Mouse (Mus musculus): ENCODE data around the gene Trim62. TPM values are rescaled to one million over a fixed set of nuclear protein-coding genes. Genes with fewer than 3 reads are reported as not detected.

Trim62 gene
- polyA plus RNA-seq, 2 experiments, result 9.2 TPM

GRCm38 (mm10) chr4:128902390-128902789, 19.0 kb downstream of the Trim62 start:
- Histone ChIP-seq H3K4me3 (replicated peaks; ENCODE audit: low read length) (no peak overlapping the region), H3K9ac (ENCODE audit: low read depth, low read length, severe bottlenecking) (no peak overlapping the region), H3K27ac (replicated peaks; ENCODE audit: low read depth, low read length) (no peak overlapping the region), H3K36me3 (ENCODE audit: control insufficient read depth, insufficient read depth, low read length) (peaks cover 28% of the 10 kb centered on the region), H3K27me3 (ENCODE audit: control insufficient read depth, insufficient read depth, low read length) (no peaks in the 10 kb centered on the region), H3K4me2 (replicated peaks; ENCODE audit: low read depth, low read length, severe bottlenecking) (no peak overlapping the region), H3K4me1 (ENCODE audit: control insufficient read depth, insufficient read depth, low read length) (peaks cover 43% of the 10 kb centered on the region), H3K9me3 (ENCODE audit: control insufficient read depth, low read length) (no peaks in the 10 kb centered on the region)
- 83% methylated on average over 8 of the region's 8 CpGs for WGBS
- no peak for TF ChIP-seq POLR2A (IDR thresholded peaks at IDR 0.05; ENCODE audit: borderline replicate concordance, extremely low read depth, insufficient read depth, insufficient read length)
- ATAC-seq (ENCODE audit: low FRiP score, low read depth) (no peak), DNase-seq (ENCODE audit: low spot score) (no peak)

GRCm38 (mm10) chr4:128904035-128904800, 20.8 kb downstream of the Trim62 start:
- Histone ChIP-seq H3K27me3 (ENCODE audit: control insufficient read depth, insufficient read depth, low read length) (no peaks in the 10 kb centered on the region), H3K9ac (ENCODE audit: low read depth, low read length, severe bottlenecking) (peak overlapping the region; percentile 34; the same call in 1 of the 2 replicates), H3K4me2 (replicated peaks; ENCODE audit: low read depth, low read length, severe bottlenecking) (no peak overlapping the region), H3K9me3 (ENCODE audit: control insufficient read depth, low read length) (no peaks in the 10 kb centered on the region), H3K4me1 (ENCODE audit: control insufficient read depth, insufficient read depth, low read length) (peaks cover 29% of the 10 kb centered on the region), H3K4me3 (replicated peaks; ENCODE audit: low read length) (no peak overlapping the region), H3K27ac (replicated peaks; ENCODE audit: low read depth, low read length) (peak overlapping the region; percentile 48; the same call in 1 of the 2 replicates), H3K36me3 (ENCODE audit: control insufficient read depth, insufficient read depth, low read length) (peaks cover 31% of the 10 kb centered on the region)
- no peak for TF ChIP-seq POLR2A (IDR thresholded peaks at IDR 0.05; ENCODE audit: borderline replicate concordance, extremely low read depth, insufficient read depth, insufficient read length)
- DNase-seq (ENCODE audit: low spot score), result no peak
- no peak for ATAC-seq (ENCODE audit: low FRiP score, low read depth)
- WGBS, result 21% methylated on average over 8 of the region's 8 CpGs

GRCm38 (mm10) chr4:128905251-128905650, 21.9 kb downstream of the Trim62 start:
- H3K4me3 ChIP-seq (replicated peaks; ENCODE audit: low read length), result no peak overlapping the region
- peaks cover 41% of the 10 kb centered on the region for H3K36me3 ChIP-seq (ENCODE audit: control insufficient read depth, insufficient read depth, low read length)
- no peak overlapping the region for H3K27ac ChIP-seq (replicated peaks; ENCODE audit: low read depth, low read length)
- ATAC-seq (ENCODE audit: low FRiP score, low read depth) (no peak), DNase-seq (ENCODE audit: low spot score) (no peak)
- TF ChIP-seq POLR2A (IDR thresholded peaks at IDR 0.05; ENCODE audit: borderline replicate concordance, extremely low read depth, insufficient read depth, insufficient read length), result no peak
- H3K4me2 ChIP-seq (replicated peaks; ENCODE audit: low read depth, low read length, severe bottlenecking), result no peak overlapping the region
- H3K9ac ChIP-seq (ENCODE audit: low read depth, low read length, severe bottlenecking), result no peak overlapping the region
- WGBS, result 23% methylated on average over 8 of the region's 8 CpGs
- H3K4me1 ChIP-seq (ENCODE audit: control insufficient read depth, insufficient read depth, low read length), result peaks cover 22% of the 10 kb centered on the region
- H3K9me3 ChIP-seq (ENCODE audit: control insufficient read depth, low read length), result no peaks in the 10 kb centered on the region
- no peaks in the 10 kb centered on the region for H3K27me3 ChIP-seq (ENCODE audit: control insufficient read depth, insufficient read depth, low read length)

GRCm38 (mm10) chr4:128906757-128907156, 23.4 kb downstream of the Trim62 start:
- H3K9me3 ChIP-seq (ENCODE audit: control insufficient read depth, low read length), result no peaks in the 10 kb centered on the region
- no peak for TF ChIP-seq POLR2A (IDR thresholded peaks at IDR 0.05; ENCODE audit: borderline replicate concordance, extremely low read depth, insufficient read depth, insufficient read length)
- H3K4me3 ChIP-seq (replicated peaks; ENCODE audit: low read length), result no peak overlapping the region
- H3K36me3 ChIP-seq (ENCODE audit: control insufficient read depth, insufficient read depth, low read length), result peaks cover 38% of the 10 kb centered on the region
- peaks cover 22% of the 10 kb centered on the region for H3K4me1 ChIP-seq (ENCODE audit: control insufficient read depth, insufficient read depth, low read length)
- ATAC-seq (ENCODE audit: low FRiP score, low read depth), result no peak
- no peak overlapping the region for H3K9ac ChIP-seq (ENCODE audit: low read depth, low read length, severe bottlenecking)
- H3K4me2 ChIP-seq (replicated peaks; ENCODE audit: low read depth, low read length, severe bottlenecking), result no peak overlapping the region
- H3K27me3 ChIP-seq (ENCODE audit: control insufficient read depth, insufficient read depth, low read length), result no peaks in the 10 kb centered on the region
- H3K27ac ChIP-seq (replicated peaks; ENCODE audit: low read depth, low read length), result no peak overlapping the region
- DNase-seq (ENCODE audit: low spot score), result no peak
- 51% methylated on average over 8 of the region's 8 CpGs for WGBS

- no peak for ATAC-seq (ENCODE audit: low FRiP score, low read depth)
Observed at GRCm38 (mm10) chr4:128907238-128907968, 24.0 kb downstream of the Trim62 start.

More at GRCm38 (mm10) chr4:128907238-128907968, 24.0 kb downstream of the Trim62 start:
- H3K27ac ChIP-seq (replicated peaks; ENCODE audit: low read depth, low read length), result no peak overlapping the region
- no peak overlapping the region for H3K4me2 ChIP-seq (replicated peaks; ENCODE audit: low read depth, low read length, severe bottlenecking)
- peaks cover 33% of the 10 kb centered on the region for H3K36me3 ChIP-seq (ENCODE audit: control insufficient read depth, insufficient read depth, low read length)
- H3K9ac ChIP-seq (ENCODE audit: low read depth, low read length, severe bottlenecking), result no peak overlapping the region
- no peak for TF ChIP-seq POLR2A (IDR thresholded peaks at IDR 0.05; ENCODE audit: borderline replicate concordance, extremely low read depth, insufficient read depth, insufficient read length)
- peaks cover 22% of the 10 kb centered on the region for H3K4me1 ChIP-seq (ENCODE audit: control insufficient read depth, insufficient read depth, low read length)
- no peaks in the 10 kb centered on the region for H3K27me3 ChIP-seq (ENCODE audit: control insufficient read depth, insufficient read depth, low read length)
- H3K9me3 ChIP-seq (ENCODE audit: control insufficient read depth, low read length), result no peaks in the 10 kb centered on the region
- no peak overlapping the region for H3K4me3 ChIP-seq (replicated peaks; ENCODE audit: low read length)
- DNase-seq (ENCODE audit: low spot score), result no peak
- WGBS, result 61% methylated on average over 10 of the region's 12 CpGs

Data from limb, embryonic 14.5 days (tissue).